ENCODE assay signal across 43 mouse cellular contexts in the genomic region with DNA sequence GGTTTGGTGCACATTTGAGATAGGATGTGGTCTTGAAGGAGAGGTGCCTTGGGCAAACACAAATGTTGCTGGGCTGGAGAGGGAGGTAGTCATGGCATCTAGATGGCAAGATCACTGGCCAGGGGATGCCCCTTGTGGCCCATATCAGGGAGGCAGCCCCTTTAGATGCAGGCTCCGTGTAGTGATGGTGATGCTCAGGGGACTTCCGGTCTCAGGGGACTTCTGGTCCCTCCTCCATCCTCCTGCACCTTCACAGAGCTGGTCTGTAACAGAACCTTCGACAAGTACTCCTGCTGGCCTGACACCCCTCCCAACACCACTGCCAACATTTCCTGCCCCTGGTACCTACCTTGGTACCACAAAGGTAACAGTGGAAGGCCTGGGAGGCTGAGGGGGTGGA. TPM values are rescaled to one million over a fixed set of nuclear protein-coding genes. Genes with fewer than 3 reads are reported as not detected.
"Had no signal": no experiment of that assay in that cellular context is flagged by ENCODE, and none has a peak within 500 bp of the region (broad histone marks: within the 10 kb centered on the region; RNA-seq: fewer than 3 reads in every experiment).

No protein-coding gene starts in this region.

- H3K27ac ChIP-seq: limb, embryonic 10.5 days; limb, embryonic 12.5 days; limb, embryonic 13.5 days; liver, embryonic 12.5 days; liver, embryonic 13.5 days; liver, embryonic 14.5 days; liver, embryonic 15.5 days; lung, embryonic 15.5 days; macrophage; midbrain, embryonic 10.5 days; midbrain, embryonic 12.5 days; midbrain, embryonic 15.5 days; neural tube, embryonic 12.5 days had no signal

- H3K4me3 ChIP-seq: limb, embryonic 10.5 days; limb, embryonic 12.5 days; limb, embryonic 13.5 days; limb, embryonic 15.5 days; liver, embryonic 12.5 days; liver, embryonic 13.5 days; liver, embryonic 15.5 days; lung, embryonic 15.5 days; midbrain, embryonic 10.5 days; midbrain, embryonic 12.5 days; midbrain, embryonic 15.5 days; myocyte; neural tube, embryonic 12.5 days had no signal

- ATAC-seq: liver, embryonic 12.5 days; liver, postnatal 0 days; lung, postnatal 0 days; midbrain, embryonic 15.5 days; midbrain, embryonic 16.5 days had no signal

- H3K4me2 ChIP-seq: limb, embryonic 12.5 days; limb, embryonic 13.5 days; limb, embryonic 15.5 days; liver, embryonic 11.5 days; liver, embryonic 12.5 days; liver, embryonic 13.5 days; liver, embryonic 15.5 days; lung, embryonic 14.5 days; lung, embryonic 15.5 days; midbrain, embryonic 11.5 days; midbrain, embryonic 12.5 days; midbrain, embryonic 15.5 days; neural tube, embryonic 12.5 days had no signal

- H3K9me3 ChIP-seq: limb, embryonic 10.5 days; limb, embryonic 12.5 days; limb, embryonic 13.5 days; limb, embryonic 15.5 days; liver, embryonic 12.5 days; liver, embryonic 13.5 days; liver, embryonic 15.5 days; lung, embryonic 15.5 days; megakaryocyte, embryonic 14.5 days; midbrain, embryonic 10.5 days; midbrain, embryonic 12.5 days; midbrain, embryonic 15.5 days; neural tube, embryonic 12.5 days had no signal

- DNase-seq: left cerebral cortex, postnatal 4 days; liver; liver, embryonic 13.5 days; liver, postnatal 0 days; lung, adult 18-20 months; lung, adult 2 months; lung, embryonic 14.5 days; lung, postnatal 10 days; lung, postnatal 14 days; lung, postnatal 36 days; lung, postnatal 4 days; midbrain, embryonic 14.5 days had no signal

- H3K9ac ChIP-seq: limb, embryonic 12.5 days; limb, embryonic 13.5 days; limb, embryonic 15.5 days; liver, embryonic 12.5 days; liver, embryonic 13.5 days; liver, embryonic 14.5 days; liver, embryonic 15.5 days; liver, postnatal 0 days; lung, embryonic 14.5 days; lung, embryonic 15.5 days; midbrain, embryonic 12.5 days; midbrain, embryonic 15.5 days; neural tube, embryonic 12.5 days had no signal

- H3K36me3 ChIP-seq: limb, embryonic 10.5 days; limb, embryonic 12.5 days; limb, embryonic 13.5 days; limb, embryonic 15.5 days; liver, embryonic 12.5 days; liver, embryonic 13.5 days; liver, embryonic 15.5 days; lung, embryonic 15.5 days; midbrain, embryonic 10.5 days; midbrain, embryonic 12.5 days; midbrain, embryonic 15.5 days; neural tube, embryonic 12.5 days had no signal

RNA-seq across cellular contexts. Expression of gene Gcgr, which starts 5.3 kb away (rescaled TPM):
- total RNA-seq: left cerebral cortex, postnatal 25 days; left cerebral cortex, postnatal 36 days; megakaryocyte progenitor cell, adult 5-6 weeks; megakaryocyte, adult 5-6 weeks; megakaryocyte-erythroid progenitor cell, adult 5-6 weeks; monocyte, adult 5-6 weeks had no signal
- polyA plus RNA-seq: midbrain, embryonic 11.5 days had no signal

RNA-seq across cellular contexts. Expression of gene Ppp1r27, which starts 15.1 kb away (rescaled TPM):
- total RNA-seq: left cerebral cortex, adult 8-10 months; left cerebral cortex, postnatal 10 days; left cerebral cortex, postnatal 14 days; left cerebral cortex, postnatal 25 days; left cerebral cortex, postnatal 36 days; left cerebral cortex, postnatal 4 days; megakaryocyte, adult 5-6 weeks; megakaryocyte-erythroid progenitor cell, adult 5-6 weeks; midbrain, postnatal 0 days; monocyte, adult 5-6 weeks had no signal
- polyA plus RNA-seq: limb, embryonic 12.5 days; liver, adult 2 months; liver, embryonic 11.5 days; liver, embryonic 12.5 days; liver, embryonic 14.5 days; lung, embryonic 14.5 days; lung, postnatal 0 days; macrophage; midbrain, embryonic 10.5 days; midbrain, embryonic 11.5 days; midbrain, embryonic 12.5 days; midbrain, embryonic 14.5 days; midbrain, embryonic 15.5 days; midbrain, embryonic 16.5 days; midbrain, postnatal 0 days; neural tube, embryonic 11.5 days; neural tube, embryonic 12.5 days had no signal
